Mouse (Mus musculus) brain, embryonic 14.5 days (tissue): ENCODE results near the gene Cbx6.

Experiments
- CTCF ChIP-seq: fragments of 200-500 bp; IDR thresholded peaks from 2 replicates; pipeline ENCODE4 v1.5.1; 2012; ENCODE audit warnings: inconsistent platforms, mild to moderate bottlenecking, moderate library complexity, borderline replicate concordance; ENCODE audit not compliant: insufficient read depth, insufficient read length; ENCODE audit errors: extremely low read depth
- POLR2A ChIP-seq: fragments of 200-500 bp; IDR thresholded peaks from 2 replicates; pipeline ENCODE4 v1.6.1; 2012; ENCODE audit warnings: mild to moderate bottlenecking, inconsistent platforms, borderline replicate concordance; ENCODE audit not compliant: poor library complexity, insufficient read depth, insufficient read length, severe bottlenecking; ENCODE audit errors: extremely low read depth

DNA sequence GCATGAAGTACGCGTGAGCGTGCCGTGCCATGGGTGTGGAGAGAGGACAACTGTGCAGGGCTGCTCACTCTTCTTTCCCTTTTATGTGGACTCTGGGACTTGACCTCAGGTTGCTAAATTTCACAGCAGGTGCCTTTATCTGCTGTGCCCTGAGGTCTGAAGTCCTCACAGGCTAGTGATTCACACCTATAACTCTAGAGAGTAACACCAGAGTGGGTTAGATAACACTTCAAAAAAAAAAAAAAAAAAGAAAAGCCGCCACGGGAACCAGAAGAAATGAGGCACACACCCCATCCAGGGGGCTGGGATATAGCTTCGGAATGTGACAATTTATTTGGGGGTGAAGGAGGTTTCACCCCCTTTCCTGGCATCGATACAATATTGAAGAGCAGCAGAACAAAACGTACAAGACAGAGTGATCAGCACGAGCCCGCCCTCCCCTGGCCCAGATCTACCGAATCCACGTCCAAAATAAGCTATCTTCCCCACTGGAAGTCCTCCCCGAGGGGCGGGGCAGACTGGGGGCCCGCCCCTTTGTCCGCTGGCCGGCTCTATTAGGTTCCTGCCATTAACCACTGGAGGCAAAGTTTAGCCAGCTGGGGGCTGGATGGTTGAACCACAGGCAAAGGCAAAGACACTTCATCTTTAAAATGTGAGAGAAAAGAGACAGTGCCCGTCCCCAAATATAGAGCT, 10.8 kb downstream of the Cbx6 start:
- TF ChIP-seq CTCF (no peak), POLR2A (no peak)
